Mouse (Mus musculus) kidney, postnatal 0 days (tissue): ENCODE measurements around the gene Skap2. TPM values are rescaled to one million over a fixed set of nuclear protein-coding genes. Genes with fewer than 3 reads are reported as not detected.

Experiments
- ATAC-seq: fragments of 200-750 bp; cut with Nextera tagmentation; replicated peaks from 2 replicates; pipeline ENCODE4 v1.8.0; 2017; ENCODE audit warnings: low read depth, moderate number of reproducible peaks, moderate TSS enrichment, moderate library complexity; ENCODE audit not compliant: low FRiP score
- DNase-seq: peaks from one replicate; pipeline ENCODE4 v3.0.0-alpha.2; 2016; ENCODE audit warnings: low spot score
- H3K27ac ChIP-seq: fragments of 300-500 bp; sonication (generic); 2 replicates; pipeline ENCODE4 v1.5.1; 2014; ENCODE audit warnings: mild to moderate bottlenecking
- H3K27me3 ChIP-seq: fragments of 300-500 bp; sonication (generic); 2 replicates; pipeline ENCODE4 v1.6.1; 2014; ENCODE audit warnings: low read length, mixed read lengths; ENCODE audit not compliant: insufficient read depth
- H3K36me3 ChIP-seq: fragments of 300-500 bp; sonication (generic); 2 replicates; pipeline ENCODE4 v1.6.1; 2014; ENCODE audit warnings: low read length, mixed read lengths; ENCODE audit not compliant: insufficient read depth
- H3K4me1 ChIP-seq: fragments of 300-500 bp; sonication (generic); replicated peaks from 2 replicates; pipeline ENCODE4 v1.6.1; 2014; ENCODE audit warnings: antibody characterized with exemption, low read length, mixed read lengths; ENCODE audit not compliant: insufficient read depth
- H3K4me2 ChIP-seq: fragments of 300-500 bp; sonication (generic); 2 replicates; pipeline ENCODE4 v1.6.1; 2014; ENCODE audit warnings: mild to moderate bottlenecking, low read length, moderate library complexity, mixed read lengths
- H3K4me3 ChIP-seq: fragments of 300-500 bp; sonication (generic); replicated peaks from 2 replicates; pipeline ENCODE4 v1.5.1; 2014; ENCODE audit warnings: low read depth, low read length
- H3K9ac ChIP-seq: fragments of 300-500 bp; sonication (generic); 2 replicates; pipeline ENCODE4 v1.6.1; 2014; ENCODE audit warnings: low read depth, low read length
- H3K9me3 ChIP-seq: fragments of 300-500 bp; sonication (generic); replicated peaks from 2 replicates; pipeline ENCODE4 v1.6.1; 2016; ENCODE audit warnings: low read length, inconsistent platforms, mixed read lengths
- CTCF ChIP-seq: IDR thresholded peaks from 2 replicates; pipeline ENCODE4 v1.5.1; 2016; ENCODE audit warnings: antibody characterized with exemption, low read depth, mild to moderate bottlenecking, moderate library complexity
- whole genome bisulfite sequencing: fragments of 180-500 bp; shearing (Covaris S2); extraction: QIAGEN DNeasy Blood & Tissue Kit; methylation state at CpG from one replicate; pipeline ENCODE4 v1.1.7; 2014; 5-methylcytosine and 5-hydroxymethylcytosine counted together
- polyA plus RNA-seq: library from polyadenylated mRNA; unstranded; fragments of >200 nt; fragmentation: Nextera tagmentation; extraction: Ambion mirVana; gene quantifications from 2 replicates; pipeline ENCODE4 v1.2.1, GENCODE M21; 2015

The Skap2 gene
- polyA plus RNA-seq, 1 experiment from 2014 or later, result 35.6 TPM

GRCm38 (mm10) chr6:51875884-51876626 is 136.3 kb downstream of the Skap2 start:
- no peak overlapping the region for H3K4me3 ChIP-seq
- H3K4me1 ChIP-seq, result peaks cover 5% of the 10 kb centered on the region
- no peak overlapping the region for H3K9ac ChIP-seq
- peak; percentile 75 for TF ChIP-seq CTCF
- H3K9me3 ChIP-seq, result no peaks in the 10 kb centered on the region
- no peaks in the 10 kb centered on the region for H3K27me3 ChIP-seq
- ATAC-seq (0 out of 2 replicates have a peak, but pooled peaks have one; percentile 21), DNase-seq (peak; percentile 93)
- no peak overlapping the region for H3K27ac ChIP-seq
- H3K4me2 ChIP-seq, result no peak overlapping the region
- 38% methylated on average over 6 of the region's 6 CpGs for WGBS
- H3K36me3 ChIP-seq, result no peaks in the 10 kb centered on the region

GRCm38 (mm10) chr6:51874035-51874434 is 138.3 kb downstream of the Skap2 start:
- Histone ChIP-seq H3K36me3 (no peaks in the 10 kb centered on the region), H3K9me3 (no peaks in the 10 kb centered on the region), H3K4me1 (no peaks in the 10 kb centered on the region), H3K4me2 (no peak overlapping the region), H3K4me3 (no peak overlapping the region), H3K27me3 (no peaks in the 10 kb centered on the region), H3K9ac (no peak overlapping the region), H3K27ac (no peak overlapping the region)
- DNase-seq, result no peak
- no peak for TF ChIP-seq CTCF
- no peak for ATAC-seq
- WGBS, result 44% methylated on average over 2 of the region's 2 CpGs

- Histone ChIP-seq H3K4me1 (no peaks in the 10 kb centered on the region), H3K9ac (no peak overlapping the region), H3K4me2 (no peak overlapping the region), H3K9me3 (no peaks in the 10 kb centered on the region), H3K36me3 (no peaks in the 10 kb centered on the region), H3K27me3 (no peaks in the 10 kb centered on the region), H3K27ac (no peak overlapping the region), H3K4me3 (no peak overlapping the region)
- 8% methylated on average over 1 of the region's 1 CpGs for WGBS
- ATAC-seq, result no peak
- DNase-seq, result peak; percentile 80
- peak; percentile 77 for TF ChIP-seq CTCF
Observed at GRCm38 (mm10) chr6:51871135-51871534, 141.2 kb downstream of the Skap2 start.

GRCm38 (mm10) chr6:51870294-51870693 is 142.1 kb downstream of the Skap2 start:
- no peak for TF ChIP-seq CTCF
- WGBS, result 93% methylated on average over 1 of the region's 1 CpGs
- no peak overlapping the region for H3K4me3 ChIP-seq
- no peak for ATAC-seq
- no peaks in the 10 kb centered on the region for H3K27me3 ChIP-seq
- no peaks in the 10 kb centered on the region for H3K4me1 ChIP-seq
- H3K27ac ChIP-seq, result no peak overlapping the region
- H3K9me3 ChIP-seq, result no peaks in the 10 kb centered on the region
- H3K4me2 ChIP-seq, result no peak overlapping the region
- no peak for DNase-seq
- H3K9ac ChIP-seq, result no peak overlapping the region
- H3K36me3 ChIP-seq, result no peaks in the 10 kb centered on the region

- Histone ChIP-seq H3K27ac (no peak overlapping the region), H3K4me2 (no peak overlapping the region), H3K9ac (no peak overlapping the region), H3K4me3 (no peak overlapping the region), H3K27me3 (no peaks in the 10 kb centered on the region), H3K4me1 (no peaks in the 10 kb centered on the region), H3K9me3 (no peaks in the 10 kb centered on the region), H3K36me3 (no peaks in the 10 kb centered on the region)
- DNase-seq, result no peak
- ATAC-seq, result no peak
- 79% methylated on average over 3 of the region's 3 CpGs for WGBS
- TF ChIP-seq CTCF, result no peak
Observed at GRCm38 (mm10) chr6:51866596-51866995, 145.8 kb downstream of the Skap2 start.

- no peaks in the 10 kb centered on the region for H3K36me3 ChIP-seq
- H3K4me2 ChIP-seq, result no peak overlapping the region
- TF ChIP-seq CTCF, result no peak
- no peak overlapping the region for H3K27ac ChIP-seq
- no peaks in the 10 kb centered on the region for H3K9me3 ChIP-seq
- H3K4me3 ChIP-seq, result no peak overlapping the region
- WGBS, result 69% methylated on average over 4 of the region's 4 CpGs
- H3K9ac ChIP-seq, result no peak overlapping the region
- H3K27me3 ChIP-seq, result no peaks in the 10 kb centered on the region
- H3K4me1 ChIP-seq, result no peaks in the 10 kb centered on the region
- DNase-seq, result no peak
- ATAC-seq, result no peak
Observed at GRCm38 (mm10) chr6:51863508-51863907, 148.8 kb downstream of the Skap2 start.
